Mouse (Mus musculus) spleen, adult 2 months (tissue): ENCODE results near the gene Ppp1ca.

Source experiments
- CTCF ChIP-seq: fragments of 200-500 bp; IDR thresholded peaks from 2 replicates; pipeline ENCODE4 v1.5.1; 2011; ENCODE audit warnings: mild to moderate bottlenecking, inconsistent platforms; ENCODE audit not compliant: insufficient read depth, insufficient read length, insufficient replicate concordance; ENCODE audit errors: extremely low read depth
- POLR2A ChIP-seq: fragments of 200-500 bp; IDR thresholded peaks from 2 replicates; pipeline ENCODE4 v1.6.1; 2011; ENCODE audit warnings: low read depth, low read length, inconsistent platforms

- TF ChIP-seq POLR2A (no peak), CTCF (no peak)
Measured at GRCm38 (mm10) chr19:4218293-4218692, 26.4 kb downstream of the Ppp1ca start.
